ENCODE assay signal across 24 mouse cellular contexts in the genomic region with DNA sequence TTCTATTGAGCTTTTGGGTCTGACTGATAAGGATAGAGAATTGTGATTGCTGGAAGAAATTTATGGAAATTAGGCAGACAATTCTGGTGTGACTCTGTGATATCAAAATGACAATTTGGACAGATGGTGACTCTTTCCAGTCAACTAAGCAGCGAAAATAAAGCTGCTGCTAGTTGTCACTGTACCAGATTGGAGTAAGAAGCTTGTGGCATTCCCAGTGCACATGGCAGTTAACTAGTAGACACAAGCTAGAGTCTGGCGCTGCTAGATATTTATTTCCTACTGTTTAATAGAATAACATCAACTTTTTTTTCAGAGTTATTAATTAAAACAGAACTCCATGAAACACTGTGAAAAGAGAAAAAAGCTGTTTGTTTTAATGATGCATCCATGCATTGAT.
DNase-seq lines count a peak whose midpoint lies in the region; ATAC-seq and TF ChIP-seq lines count a peak whose summit lies in the region.
"Had no signal": no experiment of that assay in that cellular context is flagged by ENCODE, and none has a peak within 500 bp of the region (broad histone marks: within the 10 kb centered on the region; RNA-seq: fewer than 3 reads in every experiment).

No protein-coding gene starts in this region.

- no peaks in the 10 kb centered on the region for H3K4me1 ChIP-seq in forebrain, embryonic 15.5 days
- H3K4me1 ChIP-seq in forebrain, embryonic 12.5 days, result no peaks in the 10 kb centered on the region
- no peaks in the 10 kb centered on the region for H3K4me1 ChIP-seq in stomach, postnatal 0 days (replicated peaks; ENCODE audit: control insufficient read depth, insufficient read depth)
- H3K4me1 ChIP-seq: embryonic facial prominence, embryonic 10.5 days; heart, embryonic 15.5 days; hindbrain, embryonic 15.5 days; kidney, embryonic 15.5 days; midbrain, embryonic 12.5 days; neural tube, embryonic 15.5 days; stomach, embryonic 15.5 days had no signal

- no peak for TF ChIP-seq POLR2A in brain, embryonic 14.5 days (IDR thresholded peaks at IDR 0.05; ENCODE audit: borderline replicate concordance, extremely low read depth, insufficient read depth, insufficient read length, poor library complexity, severe bottlenecking)

- TF ChIP-seq EP300 in stomach, postnatal 0 days (optimal IDR thresholded peaks at IDR 0.05), result no peak

- H3K9ac ChIP-seq in forebrain, embryonic 15.5 days (replicated peaks), result no peak overlapping the region
- H3K9ac ChIP-seq in forebrain, embryonic 12.5 days, result no peak overlapping the region
- no peak overlapping the region for H3K9ac ChIP-seq in stomach, postnatal 0 days (ENCODE audit: low read length)
- H3K9ac ChIP-seq: heart, embryonic 15.5 days; hindbrain, embryonic 15.5 days; kidney, embryonic 15.5 days; liver, embryonic 14.5 days; midbrain, embryonic 12.5 days; neural tube, embryonic 15.5 days; stomach, embryonic 15.5 days had no signal

- peak; percentile 83 for DNase-seq in brain, embryonic 14.5 days (ENCODE audit: low read depth)
- DNase-seq in layer of hippocampus, adult 18-20 months (ENCODE audit: low spot score in 2 of 2), result peak; percentile 16 to 66
- DNase-seq in layer of hippocampus, postnatal 36 days, result peak; percentile 7 to 8
- no peak for DNase-seq in stomach, postnatal 0 days (ENCODE audit: low spot score)
- DNase-seq: adrenal gland, postnatal 36 days; B cell, adult 2 months; cerebellum, postnatal 25 days; heart, adult 18-20 months; heart, postnatal 4 days; kidney, postnatal 4 days had no signal

- no peaks in the 10 kb centered on the region for H3K9me3 ChIP-seq in forebrain, embryonic 15.5 days
- H3K9me3 ChIP-seq in forebrain, embryonic 12.5 days, result no peaks in the 10 kb centered on the region
- H3K9me3 ChIP-seq in stomach, postnatal 0 days (ENCODE audit: control insufficient read depth, low read length), result no peaks in the 10 kb centered on the region
- H3K9me3 ChIP-seq: embryonic facial prominence, embryonic 10.5 days; heart, embryonic 15.5 days; hindbrain, embryonic 15.5 days; kidney, embryonic 15.5 days; midbrain, embryonic 12.5 days; neural tube, embryonic 15.5 days; stomach, embryonic 15.5 days had no signal

- peak; percentile 89 for ATAC-seq in forebrain, embryonic 15.5 days (replicated peaks)
- ATAC-seq in forebrain, embryonic 12.5 days (ENCODE audit: low FRiP score), result no peak
- ATAC-seq in stomach, postnatal 0 days (ENCODE audit: low FRiP score, low TSS enrichment), result no peak
- no peak for ATAC-seq in megakaryocyte progenitor cell, adult 5-6 weeks (replicated peaks; ENCODE audit: poor library complexity)
- ATAC-seq: intestine, postnatal 0 days had no signal

- no peaks in the 10 kb centered on the region for H3K27me3 ChIP-seq in forebrain, embryonic 15.5 days
- no peaks in the 10 kb centered on the region for H3K27me3 ChIP-seq in forebrain, embryonic 12.5 days
- no peaks in the 10 kb centered on the region for H3K27me3 ChIP-seq in stomach, postnatal 0 days (ENCODE audit: control insufficient read depth, insufficient read depth, low read length)
- H3K27me3 ChIP-seq: heart, embryonic 15.5 days; hindbrain, embryonic 15.5 days; kidney, embryonic 15.5 days; midbrain, embryonic 12.5 days; neural tube, embryonic 15.5 days; stomach, embryonic 15.5 days had no signal

- H3K4me3 ChIP-seq in forebrain, embryonic 15.5 days, result no peak overlapping the region
- H3K4me3 ChIP-seq in forebrain, embryonic 12.5 days (replicated peaks), result no peak overlapping the region
- H3K4me3 ChIP-seq in stomach, postnatal 0 days (ENCODE audit: low read depth, low read length), result no peak overlapping the region
- H3K4me3 ChIP-seq: embryonic facial prominence, embryonic 10.5 days; heart, embryonic 15.5 days; hindbrain, embryonic 15.5 days; kidney, embryonic 15.5 days; midbrain, embryonic 12.5 days; myocyte; neural tube, embryonic 15.5 days; stomach, embryonic 15.5 days had no signal

- H3K36me3 ChIP-seq in forebrain, embryonic 15.5 days, result no peaks in the 10 kb centered on the region
- no peaks in the 10 kb centered on the region for H3K36me3 ChIP-seq in forebrain, embryonic 12.5 days (replicated peaks)
- no peaks in the 10 kb centered on the region for H3K36me3 ChIP-seq in stomach, postnatal 0 days (ENCODE audit: control insufficient read depth, insufficient read depth, low read length)
- H3K36me3 ChIP-seq: embryonic facial prominence, embryonic 10.5 days; heart, embryonic 15.5 days; hindbrain, embryonic 15.5 days; kidney, embryonic 15.5 days; midbrain, embryonic 12.5 days; neural tube, embryonic 15.5 days; stomach, embryonic 15.5 days had no signal

- H3K4me2 ChIP-seq in forebrain, embryonic 15.5 days (replicated peaks), result no peak overlapping the region
- H3K4me2 ChIP-seq in forebrain, embryonic 12.5 days, result no peak overlapping the region
- no peak overlapping the region for H3K4me2 ChIP-seq in stomach, postnatal 0 days (replicated peaks; ENCODE audit: low read depth)
- H3K4me2 ChIP-seq: heart, embryonic 15.5 days; hindbrain, embryonic 15.5 days; kidney, embryonic 15.5 days; midbrain, embryonic 12.5 days; neural tube, embryonic 15.5 days; stomach, embryonic 15.5 days had no signal

- no peak for TF ChIP-seq CTCF in brain, embryonic 14.5 days (IDR thresholded peaks at IDR 0.05; ENCODE audit: borderline replicate concordance, extremely low read depth, insufficient read depth, insufficient read length)
- TF ChIP-seq CTCF in stomach, postnatal 0 days (IDR thresholded peaks at IDR 0.05; ENCODE audit: low read depth), result no peak

- no peak overlapping the region for H3K27ac ChIP-seq in forebrain, embryonic 15.5 days (replicated peaks)
- H3K27ac ChIP-seq in forebrain, embryonic 12.5 days, result no peak overlapping the region
- no peak overlapping the region for H3K27ac ChIP-seq in stomach, postnatal 0 days (replicated peaks)
- H3K27ac ChIP-seq: embryonic facial prominence, embryonic 10.5 days; heart, embryonic 15.5 days; hindbrain, embryonic 15.5 days; kidney, embryonic 15.5 days; liver, embryonic 14.5 days; macrophage; midbrain, embryonic 12.5 days; neural tube, embryonic 15.5 days; stomach, embryonic 15.5 days had no signal

- 53% methylated on average over 2 of the region's 2 CpGs for WGBS in forebrain, embryonic 15.5 days
- WGBS in forebrain, embryonic 12.5 days, result 70% methylated on average over 2 of the region's 2 CpGs
- 62% methylated on average over 2 of the region's 2 CpGs for WGBS in stomach, postnatal 0 days
